Mouse (Mus musculus) monocyte, adult 5-6 weeks (primary cell): ENCODE data around the gene Trip11. TPM values are rescaled to one million over a fixed set of nuclear protein-coding genes. Genes with fewer than 3 reads are reported as not detected.
"Not testable (repeated sequence)": the region's sequence is repeated elsewhere in the genome, so short reads cannot be mapped to it uniquely, and the experiment has no call there.

Experiments used
- ATAC-seq: fragments of 153-309, 156-312 bp; replicated peaks from 2 replicates; pipeline ENCODE4 v1.8.0; 2017; ENCODE audit warnings: mild to moderate bottlenecking; ENCODE audit not compliant: low TSS enrichment, insufficient number of reproducible peaks, severe bottlenecking, poor library complexity, low FRiP score
- total RNA-seq: library from RNA; stranded (forward); fragments of 200-1000, 200-491, 200-594 nt; gene quantifications from 3 replicates; pipeline ENCODE4 v1.2.3, GENCODE M21; 2017

The Trip11 gene
- total RNA-seq: 72.2 to 108 TPM (median 74.4 TPM) in 3 replicates

DNA sequence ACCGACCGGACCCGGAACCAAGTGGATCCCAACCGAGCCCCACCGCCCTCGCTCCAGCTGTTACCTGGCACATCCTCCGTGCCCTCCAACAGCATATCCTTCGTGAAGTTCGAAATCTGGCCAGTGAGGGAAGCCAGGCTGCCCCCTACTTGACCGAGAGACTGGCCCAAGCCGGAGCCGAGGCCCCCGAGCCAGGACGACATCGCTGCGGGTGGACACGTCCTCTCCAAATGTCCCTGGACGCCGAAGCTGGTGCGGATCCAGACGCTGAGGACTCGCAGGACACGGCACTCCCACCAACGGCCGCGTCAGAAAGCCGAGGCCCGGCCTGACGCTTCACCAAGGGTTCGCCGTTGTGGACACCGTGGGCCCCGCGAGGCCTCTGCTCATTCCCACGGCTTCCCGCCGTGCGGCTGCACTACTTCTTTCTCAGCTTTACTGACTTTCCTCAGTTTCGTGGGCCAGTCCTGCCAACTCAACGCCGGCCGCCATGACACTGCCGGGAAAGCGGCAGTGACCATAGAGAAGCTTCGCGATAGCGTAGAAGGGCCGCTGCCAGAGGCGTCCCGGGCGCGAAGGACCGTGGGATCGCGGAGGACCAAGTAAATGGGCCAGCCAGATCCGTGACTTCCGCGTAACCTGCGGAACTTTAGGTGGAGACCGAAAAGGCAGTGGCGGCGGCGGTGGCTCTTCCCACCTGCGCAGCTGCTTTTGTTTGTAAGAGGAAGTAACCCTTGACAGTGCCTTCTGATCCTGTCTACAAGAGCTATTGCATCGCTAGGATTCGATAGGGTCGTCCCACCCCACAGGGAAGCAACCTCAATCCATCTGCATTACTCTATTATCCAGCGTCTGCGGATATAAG is at the start of gene Trip11:
Gene Trip11 (minus strand): TSS at position 642 of the 865 bp plus-strand sequence.
- peak; percentile 98 for ATAC-seq

DNA sequence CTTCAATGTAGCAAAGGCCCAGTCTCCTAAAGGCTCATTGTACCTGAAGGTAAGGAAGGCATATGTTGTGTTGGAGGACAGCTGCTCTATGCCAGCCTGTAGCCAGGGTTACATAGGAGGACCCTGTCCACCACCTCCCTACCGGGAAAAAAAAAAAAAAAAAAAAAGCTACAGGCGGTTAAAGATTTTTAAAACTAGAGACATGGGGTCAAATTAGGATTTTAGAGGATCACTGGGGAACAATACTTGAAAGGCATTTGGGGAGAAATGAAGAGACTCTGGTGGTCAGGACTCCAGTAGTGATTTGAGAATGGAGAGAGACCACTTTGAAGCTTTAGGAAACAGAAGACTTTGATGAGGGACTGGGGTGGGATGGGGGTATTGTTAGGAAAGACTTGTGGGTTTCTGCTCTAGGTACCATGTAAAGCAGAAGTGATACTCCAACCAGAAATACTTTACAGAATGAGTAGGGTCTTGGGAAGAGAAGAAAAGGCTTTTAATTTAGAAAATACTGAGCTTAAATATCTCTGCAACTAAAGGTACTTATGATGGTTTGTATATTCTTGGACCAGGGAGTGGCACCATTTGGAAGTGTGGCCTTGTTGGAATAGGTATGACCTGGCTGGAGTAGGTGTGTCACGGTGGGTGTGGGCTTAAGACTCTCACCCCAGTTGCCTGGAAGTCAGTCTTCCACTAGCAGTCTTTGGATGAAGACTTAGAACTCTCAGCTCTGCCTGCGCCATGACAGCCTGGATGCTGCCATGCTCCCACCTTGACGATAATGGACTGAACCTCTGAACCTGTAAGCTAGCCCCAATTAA is 46.1 kb upstream of the Trip11 start:
- 0 out of 2 replicates have a peak, but pooled peaks have one; percentile 7 for ATAC-seq

DNA sequence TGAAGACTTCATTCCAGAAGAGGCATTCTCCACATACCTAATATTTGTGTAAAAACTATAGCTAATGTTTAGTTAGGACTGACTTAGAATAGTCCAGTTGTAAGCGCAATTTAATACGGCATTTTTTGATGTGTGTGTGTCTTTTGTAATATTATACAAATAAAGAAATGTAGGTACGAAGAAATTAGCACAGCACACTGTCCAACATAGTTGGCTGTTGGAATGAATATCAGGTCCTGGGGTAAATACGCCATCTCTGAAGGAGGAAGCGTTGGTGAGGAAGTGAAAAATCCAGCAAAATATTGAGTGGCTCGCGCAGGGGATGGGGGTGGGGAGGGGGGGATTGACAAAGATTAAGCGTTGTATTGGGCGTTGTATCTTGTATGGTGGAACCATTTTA is 45.5 kb upstream of the Trip11 start:
- peak; percentile 69 for ATAC-seq

DNA sequence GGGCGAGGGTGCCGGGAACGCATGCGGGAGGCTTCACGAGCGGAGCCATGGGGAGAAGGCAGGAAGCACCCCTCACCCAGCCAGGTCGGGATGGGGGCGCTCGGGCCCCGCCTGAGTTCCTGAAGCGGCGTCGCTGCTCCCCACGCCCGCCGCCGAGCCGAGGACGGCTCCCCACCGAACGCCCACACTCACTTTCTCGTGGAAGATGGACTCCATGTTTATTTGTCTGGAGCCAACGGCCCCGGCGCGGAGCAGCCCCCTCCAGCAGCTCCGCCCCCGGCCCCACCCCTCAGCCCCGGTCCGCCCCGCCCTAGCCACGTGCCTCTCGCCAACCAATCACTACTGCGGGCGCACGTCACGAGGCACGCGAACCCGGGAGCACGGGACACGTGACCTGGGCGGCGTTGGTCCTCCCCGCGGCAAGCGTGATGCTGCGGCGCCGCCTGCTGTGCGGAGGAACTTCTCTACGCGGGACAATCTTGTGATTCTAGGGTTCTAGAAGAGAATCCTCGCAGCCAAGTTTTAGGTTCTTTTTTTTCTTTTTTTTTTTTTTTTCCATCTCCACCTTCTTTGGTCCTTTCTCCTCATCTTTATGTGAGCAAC is 45.0 kb upstream of the Trip11 start, which contains the start of gene Atxn3:
Gene Atxn3 (minus strand): TSS at position 305 of the 603 bp plus-strand sequence.
- peak; percentile 93 for ATAC-seq

DNA sequence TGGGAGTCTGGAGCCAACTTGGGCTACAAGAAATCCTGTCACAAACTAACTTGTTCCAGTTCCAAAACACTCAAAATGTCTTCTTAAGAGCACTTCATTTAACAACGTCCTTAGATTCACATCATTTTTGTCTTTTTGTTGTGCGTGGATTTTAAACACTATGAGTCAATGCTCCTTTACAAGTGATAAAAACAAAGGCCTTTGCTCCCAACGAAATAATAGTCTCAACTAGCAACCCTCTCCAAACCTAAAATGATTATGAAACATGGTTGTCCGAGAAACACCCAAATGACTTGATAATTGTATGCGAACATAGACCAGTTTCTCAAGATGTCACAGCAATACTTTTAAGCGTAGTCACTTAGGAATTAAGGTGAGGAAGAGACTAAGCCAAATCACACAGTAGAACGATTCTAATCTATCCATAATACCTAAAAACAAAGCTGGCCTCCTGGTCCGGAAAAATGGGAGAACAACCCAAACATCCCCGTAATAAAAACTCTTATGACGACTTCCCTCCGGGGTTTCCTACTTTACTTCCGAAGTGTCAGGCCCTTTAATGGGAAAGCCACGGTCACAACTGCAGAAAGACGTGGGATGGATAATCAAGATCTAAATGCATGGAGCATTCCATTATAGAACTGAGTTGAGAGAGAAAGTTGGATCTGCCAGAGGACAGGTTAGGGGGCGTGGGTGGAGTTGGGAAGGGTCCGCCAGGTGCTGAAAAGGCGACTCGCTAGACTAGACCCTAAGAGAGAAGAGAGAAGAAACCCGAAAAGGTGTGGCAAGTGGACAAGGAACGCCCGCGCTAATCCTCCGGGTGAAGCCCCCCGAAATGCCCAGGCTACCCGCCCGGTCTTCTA is 44.2 kb upstream of the Trip11 start:
- no peak for ATAC-seq

DNA sequence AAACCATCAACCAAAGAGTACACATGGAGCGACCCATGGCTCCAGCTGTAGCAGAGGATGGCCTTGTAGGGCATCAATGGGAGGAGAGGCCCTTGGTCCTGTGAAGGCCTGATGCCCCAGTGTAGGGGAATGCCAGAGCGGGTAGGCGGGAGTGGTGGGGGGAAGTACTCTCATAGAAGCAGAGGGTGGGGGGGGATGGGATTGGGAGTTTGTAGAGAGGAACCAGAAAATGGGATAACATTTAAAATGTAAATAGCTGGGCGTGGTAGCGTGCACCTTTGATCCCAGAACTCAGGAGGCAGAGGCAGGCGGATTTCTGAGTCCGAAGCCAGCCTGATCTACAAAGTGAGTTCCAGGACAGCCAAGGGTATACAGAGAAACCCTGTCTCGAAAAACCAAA is 42.8 kb upstream of the Trip11 start:
- ATAC-seq: not testable (repeated sequence)

DNA sequence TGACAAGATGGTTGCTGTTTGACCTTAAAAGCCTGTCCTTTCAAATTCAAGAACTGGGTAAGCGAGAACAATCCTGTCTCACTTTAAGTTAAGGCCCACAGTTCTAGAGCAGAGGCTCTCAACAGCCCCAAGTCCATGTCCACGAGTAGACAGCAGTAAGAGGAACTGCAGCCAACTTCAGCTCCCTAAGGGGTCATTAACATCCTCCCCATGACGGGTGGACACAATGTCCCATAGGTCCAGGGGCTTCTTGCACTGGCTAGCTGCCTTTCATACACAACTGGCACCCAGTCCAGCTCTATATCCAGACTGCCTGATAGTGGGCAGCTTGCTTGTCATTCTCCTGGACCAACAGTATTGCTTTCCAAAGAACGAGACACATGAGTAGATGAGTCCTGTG is 35.7 kb upstream of the Trip11 start:
- no peak for ATAC-seq

DNA sequence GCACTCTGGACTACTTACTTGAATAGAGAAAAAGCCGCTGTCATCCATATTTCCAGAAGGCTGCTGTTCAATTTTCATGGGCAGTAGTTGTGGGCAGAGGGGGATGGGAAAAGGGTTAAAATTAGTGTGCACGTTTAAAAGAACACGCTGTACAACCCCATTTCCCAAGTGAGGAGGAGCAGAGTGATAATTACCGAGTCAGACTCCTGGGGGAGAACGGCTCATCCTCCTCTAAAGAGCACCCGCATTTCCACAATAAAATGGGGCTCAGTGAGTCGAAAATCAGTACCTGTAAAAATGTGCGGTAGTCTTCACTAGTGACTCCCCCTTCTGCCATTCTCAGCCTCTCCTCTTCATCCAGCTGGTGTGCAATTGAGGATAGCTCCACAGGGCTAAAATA is 34.9 kb upstream of the Trip11 start:
- ATAC-seq: no peak

DNA sequence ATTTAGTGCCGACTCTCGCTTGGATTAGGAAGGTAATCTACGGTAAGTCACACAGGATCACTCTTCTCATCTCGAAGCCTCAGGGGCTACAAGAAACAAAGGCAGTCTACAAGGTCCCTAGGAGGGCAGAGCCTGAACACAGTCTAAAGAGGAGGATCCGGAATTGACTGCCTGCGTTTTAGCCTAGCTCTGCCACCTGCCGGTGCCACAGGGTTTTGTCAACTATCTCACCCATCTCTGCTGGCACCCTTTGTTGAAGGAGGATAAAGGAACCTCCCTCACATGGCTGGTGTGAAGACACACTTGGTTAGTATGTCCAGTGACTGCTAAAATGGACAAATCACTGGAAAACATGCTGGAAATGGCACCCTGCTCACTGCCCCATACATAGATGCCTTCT is 24.5 kb upstream of the Trip11 start:
- no peak for ATAC-seq

DNA sequence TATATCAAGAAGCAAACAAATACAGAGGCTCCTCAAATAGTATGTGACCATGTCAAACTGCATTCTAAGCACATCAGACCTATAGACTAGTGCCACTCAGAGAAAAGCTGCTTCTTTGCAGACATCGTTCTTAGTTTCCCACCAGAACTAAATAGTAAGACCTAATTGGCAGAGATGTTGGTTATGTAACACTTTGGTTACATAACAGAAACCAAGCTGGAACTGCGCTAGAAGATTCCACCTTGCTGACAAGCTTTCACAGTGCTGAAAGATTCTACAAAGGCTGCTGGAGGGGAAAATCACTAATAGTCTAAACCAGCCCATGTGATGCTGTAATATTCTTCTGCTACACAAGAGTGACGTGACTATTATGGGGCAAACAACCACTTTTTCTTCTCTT is 22.2 kb upstream of the Trip11 start:
- no peak for ATAC-seq

DNA sequence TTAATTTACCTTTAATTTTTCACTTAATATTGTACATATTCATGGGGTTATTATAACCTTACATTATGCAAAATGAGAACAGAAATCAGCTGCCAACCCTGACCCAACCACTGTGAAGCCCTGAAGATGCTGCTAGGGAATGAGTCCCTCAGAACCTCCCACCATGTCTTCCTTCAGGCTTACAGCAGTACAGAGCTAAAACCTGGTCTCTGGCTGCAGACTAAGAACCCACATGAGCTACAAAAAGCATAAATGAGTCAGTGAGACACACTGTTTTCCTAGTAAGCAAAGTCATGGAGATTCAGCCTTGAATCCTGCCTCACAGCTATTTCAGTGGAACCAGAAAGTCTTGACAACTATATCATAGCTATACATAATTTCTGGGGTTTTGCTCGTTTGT is 15.4 kb upstream of the Trip11 start:
- no peak for ATAC-seq

DNA sequence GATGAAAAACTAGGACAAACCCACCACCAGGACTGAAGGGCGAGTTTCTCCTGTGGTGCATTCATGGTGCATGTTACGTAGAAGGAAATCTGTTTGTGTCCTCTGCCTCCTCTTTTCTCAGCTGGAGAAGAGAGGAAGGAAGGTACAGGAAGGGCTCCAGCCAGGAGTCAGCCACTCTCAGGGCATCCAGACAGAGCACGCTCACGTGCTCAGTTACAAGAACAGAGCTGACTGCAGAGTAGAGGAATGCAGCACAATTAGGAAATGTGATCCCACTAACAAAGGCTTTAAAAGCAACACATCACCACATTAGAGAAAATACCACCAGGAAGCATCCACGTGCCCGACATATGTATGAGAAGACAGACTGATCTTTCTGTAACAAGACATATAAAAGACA is 9.2 kb upstream of the Trip11 start:
- ATAC-seq: no peak

DNA sequence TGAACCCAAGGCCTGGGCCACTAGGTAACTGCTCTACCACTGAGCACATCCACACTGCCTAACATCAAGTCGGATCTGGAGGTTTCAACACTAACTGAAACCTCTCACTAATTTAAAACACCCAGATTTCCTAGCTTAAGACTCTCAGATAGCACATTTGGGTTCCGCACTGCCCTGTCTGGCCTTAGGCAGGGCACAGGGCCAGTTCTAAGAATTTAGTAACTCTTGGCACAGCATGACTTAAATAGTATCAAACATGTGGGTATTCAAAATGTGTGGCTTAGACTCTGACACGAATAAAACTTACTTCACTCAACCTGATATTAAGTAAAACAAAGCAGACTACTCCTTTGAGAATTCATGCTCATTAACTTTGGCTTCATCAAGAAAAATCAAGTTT is 6.8 kb upstream of the Trip11 start:
- no peak for ATAC-seq

DNA sequence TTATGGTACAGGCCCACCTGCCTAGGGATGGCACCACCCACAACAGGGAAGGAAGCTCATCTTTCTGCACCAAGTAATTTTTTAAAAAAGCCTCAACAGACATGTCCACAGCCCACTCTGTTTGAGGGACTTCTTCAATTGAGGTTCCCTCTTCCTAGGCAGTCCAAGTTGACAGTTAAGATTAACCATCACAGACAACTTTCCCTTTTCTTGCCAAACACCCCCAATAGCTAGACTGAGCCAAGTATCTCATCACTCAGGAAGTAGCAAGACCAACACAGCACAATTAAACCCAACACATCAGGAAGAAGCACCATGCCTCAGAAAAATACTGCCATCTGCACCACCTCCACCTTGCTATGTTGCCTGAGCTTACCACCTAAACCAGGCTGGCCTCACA is 4.1 kb upstream of the Trip11 start:
- ATAC-seq: no peak

DNA sequence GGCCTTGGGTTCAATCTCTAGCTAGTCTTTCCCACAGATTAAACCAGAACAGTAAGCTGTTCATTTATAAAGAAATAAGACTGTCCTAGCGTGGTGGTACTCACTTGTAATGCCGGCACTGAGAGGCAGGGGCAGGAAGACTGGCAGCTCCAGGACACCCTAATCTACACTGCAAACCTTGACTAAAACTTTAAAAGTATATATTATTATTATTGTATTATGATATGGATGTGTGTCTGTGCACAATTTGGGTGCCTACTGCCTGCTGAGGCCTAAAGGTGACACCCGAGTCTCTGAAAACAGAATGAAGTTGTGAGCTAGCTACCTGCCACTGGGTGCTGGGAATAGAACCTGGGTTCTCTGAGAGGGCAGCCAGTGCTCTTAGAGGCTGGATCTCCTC is 1.7 kb downstream of the Trip11 start:
- ATAC-seq: no peak

DNA sequence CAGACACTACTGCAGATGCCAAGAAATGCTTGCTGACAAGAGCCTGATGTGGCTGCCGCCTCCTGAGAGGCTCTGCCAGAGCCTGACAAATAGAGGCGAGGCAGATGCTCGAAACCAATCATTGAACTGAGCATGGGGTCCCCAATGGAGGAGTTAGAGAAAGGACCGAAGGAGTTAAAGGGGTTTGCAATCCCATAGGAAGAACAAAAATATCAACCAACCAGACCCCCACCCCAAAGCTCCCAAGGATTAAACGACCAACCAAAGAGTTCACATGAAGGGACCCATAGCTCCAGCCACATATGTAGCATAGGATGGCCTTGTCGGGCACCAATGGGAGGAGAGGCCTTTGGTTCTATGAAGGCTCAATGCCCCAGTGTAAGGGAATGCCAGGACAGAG is 2.7 kb downstream of the Trip11 start:
- no peak for ATAC-seq

DNA sequence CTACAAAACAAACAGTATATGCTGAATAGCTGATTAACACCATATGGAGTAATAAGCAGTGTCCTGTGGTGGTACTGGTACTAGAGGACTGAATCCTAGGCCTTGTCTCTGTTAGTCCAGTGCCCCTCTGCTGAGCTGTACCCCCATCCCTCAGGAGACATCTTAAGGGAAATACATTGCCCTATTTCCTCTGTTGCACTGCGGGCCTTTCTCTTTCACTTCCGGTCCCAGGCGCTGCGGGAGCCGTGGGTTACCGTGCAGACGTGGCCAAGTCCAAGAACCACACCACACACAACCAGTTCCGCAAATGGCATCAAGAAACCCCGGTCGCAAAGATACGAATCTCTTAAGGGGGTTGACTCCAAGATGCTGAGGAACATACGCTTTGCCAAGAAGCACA is 7.2 kb downstream of the Trip11 start:
- ATAC-seq: peak; percentile 35; the same call in 1 of the 2 replicates

DNA sequence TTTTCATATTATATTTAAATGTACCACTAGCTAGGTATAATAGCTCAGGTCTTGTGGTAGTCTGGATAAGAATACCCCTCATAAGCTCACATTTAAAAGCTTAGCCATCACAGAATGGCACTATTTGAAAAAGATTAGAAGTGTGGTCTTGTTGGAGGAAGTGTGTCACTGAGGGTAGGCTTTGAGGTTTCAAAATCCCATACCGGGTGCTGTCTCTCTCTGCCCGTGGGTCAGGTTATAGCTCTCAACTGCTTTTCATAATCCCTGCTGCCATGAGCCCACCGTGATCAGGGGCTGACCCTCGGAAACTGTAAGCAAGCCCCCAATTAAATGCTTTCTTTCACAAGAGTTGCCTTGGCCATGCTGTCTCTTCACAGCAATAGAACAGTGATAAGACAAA is 8.2 kb downstream of the Trip11 start:
- no peak for ATAC-seq
